Mouse (Mus musculus): ENCODE data around the gene Eepd1. TPM values are rescaled to one million over a fixed set of nuclear protein-coding genes. Genes with fewer than 3 reads are reported as not detected.

Gene Eepd1
- polyA plus RNA-seq, 1 experiment from 2014 or later = 19.7 TPM

DNA sequence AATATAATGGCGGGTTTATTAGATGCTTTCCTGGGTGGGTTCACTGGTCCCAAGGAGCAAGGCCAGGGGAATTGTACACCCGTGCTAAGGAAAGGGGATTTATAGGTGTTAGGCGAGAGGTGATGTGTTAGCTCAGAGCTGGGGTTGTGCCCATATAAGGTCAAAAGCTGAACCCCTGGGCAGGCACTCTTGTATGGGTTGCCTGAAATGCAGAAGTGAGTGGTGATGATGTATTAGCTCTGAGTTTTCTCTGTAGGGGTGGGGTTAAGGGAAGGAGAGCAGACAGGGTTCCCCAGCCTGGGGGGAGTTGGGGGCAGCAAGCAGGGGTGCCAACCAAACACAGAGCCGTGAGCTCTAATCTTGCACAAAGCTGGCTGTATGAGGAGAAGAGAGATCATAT lies 60.0 kb downstream of the Eepd1 start:
- Histone ChIP-seq H3K9me3 (no peaks in the 10 kb centered on the region), H3K4me3 (no peak overlapping the region), H3K27me3 (no peaks in the 10 kb centered on the region), H3K36me3 (no peaks in the 10 kb centered on the region), H3K9ac (no peak overlapping the region), H3K4me1 (peaks cover 7% of the 10 kb centered on the region; the same call in 1 of the 2 replicates), H3K4me2 (replicated peaks) (no peak overlapping the region), H3K27ac (no peak overlapping the region)
- WGBS = 76% methylated on average over 4 of the region's 4 CpGs
- no peak for ATAC-seq (ENCODE audit: insufficient number of reproducible peaks, insufficient read depth, low FRiP score, low TSS enrichment)

DNA sequence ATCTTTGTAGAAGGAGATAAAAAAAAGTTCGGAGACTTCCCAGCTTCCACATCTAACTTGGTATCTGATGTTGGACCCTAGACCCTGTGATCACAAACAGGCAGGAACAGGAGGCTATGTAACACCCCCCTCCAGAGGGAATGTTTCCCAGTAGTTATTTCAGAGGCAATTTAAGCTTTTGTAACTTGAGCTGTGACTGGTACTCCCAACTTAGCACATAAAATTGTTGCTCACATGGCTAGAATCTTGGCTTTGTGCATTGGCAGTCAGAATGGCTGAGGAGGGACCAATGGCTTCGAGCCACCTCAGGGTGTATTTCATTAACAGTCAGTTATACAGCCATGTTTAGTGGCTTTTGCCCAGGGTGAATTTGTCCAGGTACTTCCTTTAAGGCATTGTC lies 63.9 kb downstream of the Eepd1 start:
- no peak overlapping the region for H3K4me3 ChIP-seq
- no peaks in the 10 kb centered on the region for H3K36me3 ChIP-seq
- H3K4me2 ChIP-seq (replicated peaks) = no peak overlapping the region
- WGBS = 66% methylated on average over 2 of the region's 2 CpGs
- no peak overlapping the region for H3K27ac ChIP-seq
- H3K9me3 ChIP-seq = no peaks in the 10 kb centered on the region
- H3K27me3 ChIP-seq = no peaks in the 10 kb centered on the region
- H3K4me1 ChIP-seq = peaks cover 7% of the 10 kb centered on the region; the same call in 1 of the 2 replicates
- H3K9ac ChIP-seq = no peak overlapping the region
- ATAC-seq (ENCODE audit: insufficient number of reproducible peaks, insufficient read depth, low FRiP score, low TSS enrichment) = no peak

DNA sequence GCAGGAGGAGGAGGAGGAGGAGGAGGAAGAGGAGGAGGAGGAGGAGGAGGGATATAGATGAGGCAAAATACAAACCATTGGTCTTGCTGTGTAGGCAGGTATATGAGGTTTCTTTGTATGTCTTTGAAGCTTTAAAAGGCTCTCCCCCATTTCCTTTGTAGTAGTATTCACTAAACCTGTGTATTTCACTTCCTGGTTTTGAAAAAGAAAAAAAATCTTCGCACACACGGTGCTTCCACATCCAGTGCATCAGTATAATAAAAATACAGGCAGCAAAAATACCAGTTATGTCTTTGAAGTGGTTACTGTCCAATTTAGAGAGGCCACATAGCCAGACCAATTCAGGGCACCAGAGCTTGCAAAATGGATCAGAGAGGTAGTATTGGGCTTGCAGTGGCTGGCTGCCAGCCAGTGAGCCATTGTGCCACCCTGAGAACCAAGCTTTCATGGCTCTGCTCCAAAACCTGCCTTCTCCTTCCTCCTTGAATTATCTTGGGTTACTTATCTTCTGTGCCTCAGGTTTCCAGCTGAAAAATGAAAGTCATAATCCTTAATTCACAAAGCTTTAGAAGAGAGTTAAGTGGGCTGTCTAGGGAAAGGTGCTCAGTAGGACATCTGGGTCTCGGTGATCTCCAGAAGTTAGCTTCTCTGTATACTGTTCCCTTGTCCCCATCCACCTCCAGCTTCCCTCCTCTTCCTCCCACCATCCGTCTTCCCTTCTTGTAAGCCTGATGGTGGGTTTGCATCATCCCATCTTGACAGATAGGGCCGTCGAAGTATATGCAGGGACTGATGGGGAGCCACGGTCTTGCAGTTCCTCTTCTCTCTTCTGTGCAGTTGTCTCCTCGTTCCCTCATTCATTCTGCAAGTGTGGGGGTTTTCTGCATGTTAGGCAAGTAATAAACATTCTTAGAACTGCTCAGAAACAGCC lies 68.0 kb downstream of the Eepd1 start:
- H3K9ac ChIP-seq = no peak overlapping the region
- no peak overlapping the region for H3K4me3 ChIP-seq
- no peak overlapping the region for H3K4me2 ChIP-seq (replicated peaks)
- H3K9me3 ChIP-seq = no peaks in the 10 kb centered on the region
- H3K36me3 ChIP-seq = no peaks in the 10 kb centered on the region
- WGBS = 84% methylated on average over 8 of the region's 8 CpGs
- H3K4me1 ChIP-seq = peaks cover 7% of the 10 kb centered on the region; the same call in 1 of the 2 replicates
- no peak overlapping the region for H3K27ac ChIP-seq
- ATAC-seq (ENCODE audit: insufficient number of reproducible peaks, insufficient read depth, low FRiP score, low TSS enrichment) = no peak
- no peaks in the 10 kb centered on the region for H3K27me3 ChIP-seq

DNA sequence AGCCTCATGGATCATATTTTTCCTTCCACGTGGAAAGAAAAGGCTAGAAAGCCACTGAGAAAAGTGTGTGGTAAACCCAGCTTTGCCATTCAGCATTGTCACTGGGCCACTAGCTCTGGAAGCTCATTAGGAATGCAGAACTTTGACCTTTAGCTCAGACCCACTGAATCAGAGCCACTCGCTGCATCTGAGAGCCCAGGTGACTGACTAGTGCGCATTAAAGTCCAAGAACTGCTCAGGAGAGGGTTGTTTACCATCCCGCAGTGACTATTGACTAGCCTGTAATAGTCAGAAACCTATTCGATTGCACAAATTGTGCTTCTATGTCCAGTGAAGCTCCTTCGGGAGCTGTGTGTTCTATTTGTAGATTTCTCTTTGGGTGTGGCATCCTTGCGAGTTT lies 68.8 kb downstream of the Eepd1 start:
- Histone ChIP-seq H3K4me1 (peaks cover 2% of the 10 kb centered on the region; the same call in 1 of the 2 replicates), H3K9ac (no peak overlapping the region), H3K36me3 (no peaks in the 10 kb centered on the region), H3K27ac (no peak overlapping the region), H3K4me3 (no peak overlapping the region), H3K27me3 (no peaks in the 10 kb centered on the region), H3K4me2 (replicated peaks) (no peak overlapping the region), H3K9me3 (no peaks in the 10 kb centered on the region)
- WGBS = 87% methylated on average over 7 of the region's 7 CpGs
- no peak for ATAC-seq (ENCODE audit: insufficient number of reproducible peaks, insufficient read depth, low FRiP score, low TSS enrichment)

DNA sequence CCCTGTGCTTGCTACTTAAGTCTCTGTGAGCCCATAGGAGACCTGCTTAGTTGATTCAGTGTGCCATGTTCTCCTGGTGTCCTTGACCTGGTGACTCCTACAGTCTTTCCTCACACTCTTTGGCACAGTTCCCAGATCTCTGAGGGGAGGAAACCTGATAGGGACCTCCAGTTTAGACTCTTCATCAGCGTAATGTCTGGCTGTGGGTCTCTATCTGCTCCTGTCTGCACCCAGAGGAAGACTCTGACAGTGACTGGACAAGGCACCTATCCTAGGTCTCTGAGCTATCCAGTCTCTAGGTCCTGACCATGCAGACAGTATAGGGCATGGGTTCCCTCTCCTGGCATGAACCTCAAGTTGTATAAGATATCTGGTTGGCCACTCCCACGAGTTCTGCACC lies 71.2 kb downstream of the Eepd1 start:
- ATAC-seq (ENCODE audit: insufficient number of reproducible peaks, insufficient read depth, low FRiP score, low TSS enrichment) = no peak
- no peaks in the 10 kb centered on the region for H3K4me1 ChIP-seq
- H3K9ac ChIP-seq = no peak overlapping the region
- no peaks in the 10 kb centered on the region for H3K27me3 ChIP-seq
- no peaks in the 10 kb centered on the region for H3K36me3 ChIP-seq
- H3K4me3 ChIP-seq = no peak overlapping the region
- H3K4me2 ChIP-seq (replicated peaks) = no peak overlapping the region
- WGBS = 70% methylated on average over 2 of the region's 2 CpGs
- H3K9me3 ChIP-seq = no peaks in the 10 kb centered on the region
- H3K27ac ChIP-seq = no peak overlapping the region

DNA sequence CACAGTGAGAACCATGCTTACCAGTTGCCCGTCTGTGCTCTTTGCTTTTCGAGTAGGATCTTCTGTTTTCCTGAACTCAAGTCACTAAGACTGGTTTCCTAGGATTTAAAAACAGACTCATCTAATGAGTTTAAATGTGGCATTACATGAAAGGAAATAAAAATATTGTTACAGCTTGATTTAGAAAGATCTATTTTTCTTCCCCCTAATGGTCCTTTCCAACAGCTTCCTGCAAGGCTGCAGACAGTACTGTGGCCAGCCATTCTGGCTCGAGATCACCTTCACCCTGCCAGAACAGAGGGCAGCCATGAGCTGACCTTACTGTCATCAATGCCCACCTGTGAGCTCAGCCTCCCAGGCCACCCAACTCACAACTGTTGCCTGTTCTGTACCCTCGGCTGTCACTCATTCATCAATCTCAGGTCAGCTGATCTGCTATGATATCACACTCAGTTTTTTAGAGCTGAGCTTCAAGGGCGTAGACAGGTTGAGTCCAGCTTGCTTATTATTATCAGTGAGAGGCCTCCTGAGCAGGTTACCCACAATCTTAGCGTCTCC lies 73.0 kb downstream of the Eepd1 start:
- no peak overlapping the region for H3K4me3 ChIP-seq
- H3K9me3 ChIP-seq = no peaks in the 10 kb centered on the region
- no peaks in the 10 kb centered on the region for H3K36me3 ChIP-seq
- H3K4me2 ChIP-seq (replicated peaks) = no peak overlapping the region
- WGBS = 74% methylated on average over 6 of the region's 6 CpGs
- H3K9ac ChIP-seq = no peak overlapping the region
- H3K27me3 ChIP-seq = no peaks in the 10 kb centered on the region
- no peaks in the 10 kb centered on the region for H3K4me1 ChIP-seq
- H3K27ac ChIP-seq = no peak overlapping the region
- ATAC-seq (ENCODE audit: insufficient number of reproducible peaks, insufficient read depth, low FRiP score, low TSS enrichment) = no peak

DNA sequence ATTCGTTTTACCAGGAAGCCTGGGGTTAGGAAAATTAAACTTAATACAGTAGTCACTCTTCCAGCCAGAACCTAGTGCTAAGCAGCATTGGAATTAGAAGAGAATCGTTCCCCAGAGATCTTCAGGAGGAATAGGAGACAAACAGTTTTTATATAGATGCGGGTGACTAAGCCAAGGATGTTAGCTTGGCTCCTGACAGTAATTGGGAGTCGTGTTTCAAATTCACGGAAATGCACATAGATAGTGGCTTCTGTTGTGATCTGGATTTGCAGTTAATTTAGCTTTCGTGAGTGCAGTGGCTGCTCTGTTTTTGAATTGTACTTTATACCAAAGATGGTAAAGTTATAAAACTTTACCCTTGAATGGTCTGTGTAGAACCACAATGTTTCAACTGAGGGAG lies 73.9 kb downstream of the Eepd1 start:
- no peak overlapping the region for H3K4me2 ChIP-seq (replicated peaks)

DNA sequence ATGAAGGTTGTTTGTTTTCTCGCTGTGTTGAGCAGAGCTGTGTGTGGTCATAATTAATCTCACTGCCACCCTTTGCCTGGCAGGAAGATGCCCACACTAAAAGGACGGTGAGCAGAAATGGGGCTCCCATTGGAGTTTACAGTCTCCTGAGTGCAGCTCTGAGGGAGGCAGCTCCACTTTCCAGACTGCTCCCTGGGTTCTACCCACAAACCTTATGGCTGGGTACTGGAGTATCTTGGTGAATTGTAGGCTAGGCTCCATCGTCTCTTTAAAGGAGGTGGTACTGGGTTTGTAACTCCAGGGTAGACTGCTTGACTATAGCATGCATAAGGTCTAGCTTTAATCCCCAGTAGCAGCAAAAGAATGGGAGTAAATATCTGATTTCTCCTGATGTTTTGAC lies 74.7 kb downstream of the Eepd1 start:
- WGBS = 86% methylated on average over 3 of the region's 3 CpGs
- H3K27ac ChIP-seq = no peak overlapping the region
- no peaks in the 10 kb centered on the region for H3K27me3 ChIP-seq
- no peak overlapping the region for H3K9ac ChIP-seq
- H3K36me3 ChIP-seq = no peaks in the 10 kb centered on the region
- H3K4me2 ChIP-seq (replicated peaks) = no peak overlapping the region
- no peak overlapping the region for H3K4me3 ChIP-seq
- ATAC-seq (ENCODE audit: insufficient number of reproducible peaks, insufficient read depth, low FRiP score, low TSS enrichment) = no peak
- H3K9me3 ChIP-seq = no peaks in the 10 kb centered on the region
- H3K4me1 ChIP-seq = peaks cover 5% of the 10 kb centered on the region

More for the DNA sequence above, 73.9 kb downstream of the Eepd1 start:
- WGBS = 60% methylated on average over 6 of the region's 6 CpGs
- Histone ChIP-seq H3K27ac (no peak overlapping the region), H3K4me3 (no peak overlapping the region), H3K36me3 (no peaks in the 10 kb centered on the region), H3K4me1 (peaks cover 5% of the 10 kb centered on the region), H3K9ac (no peak overlapping the region), H3K27me3 (no peaks in the 10 kb centered on the region), H3K9me3 (no peaks in the 10 kb centered on the region)
- ATAC-seq (ENCODE audit: insufficient number of reproducible peaks, insufficient read depth, low FRiP score, low TSS enrichment) = no peak

DNA sequence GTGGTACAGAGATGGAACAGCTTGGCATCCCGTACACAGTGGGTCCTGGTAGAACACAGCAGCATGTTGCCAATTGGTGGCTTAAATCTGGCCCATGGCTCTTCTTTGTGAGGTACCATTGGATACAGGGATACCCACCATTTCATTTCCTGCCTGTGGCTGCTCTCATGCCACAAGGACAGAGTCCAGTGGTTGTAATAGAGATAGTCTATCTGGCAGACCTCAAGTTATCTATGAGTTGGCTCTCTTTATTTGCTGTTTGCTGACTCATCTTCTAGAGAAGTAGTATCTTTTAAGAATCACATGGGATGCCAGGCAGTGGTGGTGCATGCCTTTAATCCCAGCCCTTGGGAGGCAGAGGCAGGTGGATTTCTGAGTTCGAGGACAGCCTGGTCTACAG lies 76.0 kb downstream of the Eepd1 start:
- ATAC-seq (ENCODE audit: insufficient number of reproducible peaks, insufficient read depth, low FRiP score, low TSS enrichment) = no peak
- H3K9me3 ChIP-seq = no peaks in the 10 kb centered on the region
- H3K27me3 ChIP-seq = no peaks in the 10 kb centered on the region
- no peak overlapping the region for H3K4me2 ChIP-seq (replicated peaks)
- no peak overlapping the region for H3K4me3 ChIP-seq
- no peak overlapping the region for H3K27ac ChIP-seq
- no peak overlapping the region for H3K9ac ChIP-seq
- H3K4me1 ChIP-seq = peaks cover 5% of the 10 kb centered on the region
- WGBS = 97% methylated on average over 2 of the region's 2 CpGs
- no peaks in the 10 kb centered on the region for H3K36me3 ChIP-seq

DNA sequence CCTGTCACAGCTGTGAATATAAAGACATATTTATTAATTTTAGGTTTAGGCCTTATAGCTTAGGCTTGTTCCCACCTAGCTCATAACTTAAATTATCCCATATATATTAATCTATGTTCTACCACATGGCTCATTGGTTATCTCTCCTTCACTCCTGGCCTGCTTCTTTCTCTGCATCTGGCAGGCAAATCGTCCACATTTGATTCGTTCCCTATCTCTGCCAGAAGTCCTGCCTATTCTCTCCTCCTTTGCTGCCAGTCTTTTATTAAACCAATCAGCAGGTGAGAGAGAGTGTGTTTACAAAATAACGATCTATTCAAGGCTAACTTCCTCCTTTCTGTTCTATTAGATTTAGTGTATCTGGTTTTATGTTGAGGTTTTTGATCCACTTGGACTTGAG lies 77.5 kb downstream of the Eepd1 start:
- H3K9ac ChIP-seq = no peak overlapping the region
- no peak overlapping the region for H3K4me2 ChIP-seq (replicated peaks)
- H3K36me3 ChIP-seq = no peaks in the 10 kb centered on the region
- no peaks in the 10 kb centered on the region for H3K27me3 ChIP-seq
- no peak for ATAC-seq (ENCODE audit: insufficient number of reproducible peaks, insufficient read depth, low FRiP score, low TSS enrichment)
- no peak overlapping the region for H3K4me3 ChIP-seq
- H3K9me3 ChIP-seq = no peaks in the 10 kb centered on the region
- peaks cover 5% of the 10 kb centered on the region for H3K4me1 ChIP-seq
- 74% methylated on average over 3 of the region's 3 CpGs for WGBS
- H3K27ac ChIP-seq = no peak overlapping the region

DNA sequence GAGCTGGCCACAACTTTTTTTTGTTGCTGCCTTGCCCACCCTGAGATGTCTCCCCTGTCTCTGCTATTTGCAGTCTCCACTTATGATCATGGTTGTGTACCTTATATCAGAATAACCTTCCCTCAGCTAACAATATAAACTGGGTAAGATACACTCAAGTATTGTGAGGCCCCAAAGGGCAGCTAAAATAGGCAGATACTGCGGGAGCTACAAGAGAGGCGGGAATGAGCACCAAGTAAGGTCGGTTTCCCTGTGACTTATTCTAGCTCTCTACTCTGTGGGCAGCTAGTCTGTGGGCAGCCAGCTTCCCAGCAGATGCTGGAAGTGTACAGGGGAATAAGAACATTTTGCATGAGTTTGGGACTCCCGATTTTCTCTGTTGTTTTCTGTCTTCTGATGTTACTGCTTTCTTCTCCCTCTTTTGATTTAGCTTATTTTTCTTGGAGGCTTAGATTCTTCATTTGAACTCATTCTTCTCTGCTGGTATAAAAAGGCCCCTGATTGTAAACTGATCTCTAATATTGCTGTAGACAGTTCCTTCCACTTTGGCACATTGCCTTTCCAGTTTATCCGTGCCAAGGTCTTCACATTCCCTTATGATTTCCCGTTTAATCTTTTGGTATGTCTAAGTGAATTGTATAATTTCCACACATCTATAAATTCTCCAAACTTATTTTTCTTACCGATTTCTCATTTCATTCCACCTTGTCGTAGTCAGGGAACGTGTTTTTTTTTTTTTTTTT lies 78.8 kb downstream of the Eepd1 start:
- Histone ChIP-seq H3K36me3 (no peaks in the 10 kb centered on the region), H3K4me3 (no peak overlapping the region), H3K9ac (no peak overlapping the region), H3K27me3 (no peaks in the 10 kb centered on the region), H3K9me3 (no peaks in the 10 kb centered on the region), H3K4me1 (peaks cover 5% of the 10 kb centered on the region), H3K27ac (no peak overlapping the region), H3K4me2 (replicated peaks) (no peak overlapping the region)
- ATAC-seq (ENCODE audit: insufficient number of reproducible peaks, insufficient read depth, low FRiP score, low TSS enrichment) = no peak
- 80% methylated on average over 9 of the region's 9 CpGs for WGBS

DNA sequence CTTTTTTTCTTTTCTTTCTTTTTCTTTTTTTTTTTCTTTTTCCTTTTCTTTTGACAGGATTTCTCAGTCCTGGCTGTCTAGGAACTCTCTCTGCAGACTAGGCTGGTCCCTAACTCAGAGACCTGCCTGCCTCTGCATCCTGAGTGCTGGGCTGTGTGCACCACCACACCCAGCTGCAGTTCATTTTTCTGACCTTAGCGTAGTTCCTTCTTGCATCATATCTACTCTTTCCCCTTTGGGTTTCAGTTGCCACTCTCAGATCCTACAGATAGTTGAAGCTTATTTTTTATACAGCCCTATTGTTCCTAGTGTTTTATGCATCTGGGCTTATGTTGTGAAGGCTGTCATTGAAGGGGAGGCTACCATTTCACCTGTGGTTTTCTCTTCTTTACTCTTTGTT lies 79.8 kb downstream of the Eepd1 start:
- Histone ChIP-seq H3K9me3 (no peaks in the 10 kb centered on the region), H3K4me1 (peaks cover 5% of the 10 kb centered on the region), H3K27ac (no peak overlapping the region), H3K4me3 (no peak overlapping the region), H3K27me3 (no peaks in the 10 kb centered on the region), H3K4me2 (replicated peaks) (no peak overlapping the region), H3K36me3 (no peaks in the 10 kb centered on the region), H3K9ac (no peak overlapping the region)
- ATAC-seq (ENCODE audit: insufficient number of reproducible peaks, insufficient read depth, low FRiP score, low TSS enrichment) = no peak
- WGBS = 92% methylated on average over 1 of the region's 1 CpGs
